Mouse (Mus musculus): ENCODE results near the gene Utrn.

DNA sequence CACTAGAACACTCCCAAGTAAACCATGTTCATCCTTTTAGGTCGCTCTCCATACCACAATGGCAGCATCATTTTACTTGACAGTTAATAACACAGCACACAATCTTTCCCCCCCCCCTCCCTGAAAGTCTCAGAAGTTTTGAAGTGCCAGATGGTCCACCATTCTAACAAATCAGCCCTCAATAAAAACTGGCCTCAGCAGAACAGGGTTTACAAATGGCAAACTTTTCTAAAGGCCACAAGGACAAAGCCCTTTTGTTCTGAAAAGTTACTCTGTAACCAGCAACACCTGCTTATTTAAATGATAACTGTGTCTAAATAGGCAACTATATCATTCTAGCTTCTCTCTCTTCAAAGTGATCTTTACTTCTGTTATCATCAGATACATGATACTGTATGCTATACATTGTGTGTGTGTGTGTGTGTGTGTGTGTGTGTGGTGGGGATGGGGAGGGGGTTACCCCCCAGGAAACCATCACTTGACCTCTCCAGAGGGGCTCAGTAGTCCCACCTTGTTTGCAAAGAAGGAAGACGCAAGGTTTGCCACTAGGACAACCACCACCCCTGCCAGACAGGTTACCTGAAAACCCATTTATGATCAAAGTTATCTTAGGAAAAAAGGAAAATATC is 315.0 kb downstream of the Utrn start:
- TF ChIP-seq CTCF (IDR thresholded peaks at IDR 0.05; ENCODE audit: control insufficient read depth, insufficient read depth, low read length) (no peak), POLR2A (IDR thresholded peaks at IDR 0.05; ENCODE audit: borderline replicate concordance, control insufficient read depth, low read depth, low read length) (no peak)
